Mouse (Mus musculus) lung, adult 2 months (tissue): ENCODE measurements around the gene Gm17555. TPM values are rescaled to one million over a fixed set of nuclear protein-coding genes. Genes with fewer than 3 reads are reported as not detected.

Experiments used
- DNase-seq: peaks from one replicate; pipeline ENCODE4 v3.0.0; 2022
- H3K4me1 ChIP-seq: fragments of 200-500 bp; 2 replicates; pipeline ENCODE4 v1.6.1; 2011; ENCODE audit warnings: low read length; ENCODE audit not compliant: control insufficient read depth, insufficient read depth
- H3K4me3 ChIP-seq: fragments of 200-500 bp; replicated peaks from 2 replicates; pipeline ENCODE3; 2011; ENCODE audit warnings: low read depth, mild to moderate bottlenecking, control low read depth, low read length; ENCODE audit errors: extremely low read depth
- CTCF ChIP-seq: fragments of 200-500 bp; IDR thresholded peaks from 2 replicates; pipeline ENCODE4 v1.5.1; 2011; ENCODE audit warnings: mild to moderate bottlenecking, low read length, control low read depth; ENCODE audit not compliant: insufficient read depth
- POLR2A ChIP-seq: fragments of 200-500 bp; IDR thresholded peaks from 2 replicates; pipeline ENCODE4 v1.6.1; 2011; ENCODE audit warnings: low read depth, mild to moderate bottlenecking, control low read depth, low read length, borderline replicate concordance; ENCODE audit errors: extremely low read depth
- WGBS: fragments of 180-500 bp; shearing (Covaris S2); methylation state at CpG from one replicate; pipeline ENCODE4 v1.1.7; 2018; 5-methylcytosine and 5-hydroxymethylcytosine counted together
- polyA plus RNA-seq: library from polyadenylated mRNA; depleted of rRNA; stranded (reverse); fragments of >200 nt; gene quantifications from 2 replicates; pipeline ENCODE4 v1.2.3, GENCODE M21; 2012; rRNA removed

Gene Gm17555
- polyA plus RNA-seq, 1 experiment, result not detected

- no peak for DNase-seq
- WGBS, result 71% methylated on average over 6 of the region's 6 CpGs
- no peak overlapping the region for H3K4me3 ChIP-seq
- H3K4me1 ChIP-seq, result no peaks in the 10 kb centered on the region
- no peak for TF ChIP-seq CTCF
- no peak for TF ChIP-seq POLR2A
Observed at GRCm38 (mm10) chr2:126211011-126211680, 3.8 kb upstream of the Gm17555 start.

DNA sequence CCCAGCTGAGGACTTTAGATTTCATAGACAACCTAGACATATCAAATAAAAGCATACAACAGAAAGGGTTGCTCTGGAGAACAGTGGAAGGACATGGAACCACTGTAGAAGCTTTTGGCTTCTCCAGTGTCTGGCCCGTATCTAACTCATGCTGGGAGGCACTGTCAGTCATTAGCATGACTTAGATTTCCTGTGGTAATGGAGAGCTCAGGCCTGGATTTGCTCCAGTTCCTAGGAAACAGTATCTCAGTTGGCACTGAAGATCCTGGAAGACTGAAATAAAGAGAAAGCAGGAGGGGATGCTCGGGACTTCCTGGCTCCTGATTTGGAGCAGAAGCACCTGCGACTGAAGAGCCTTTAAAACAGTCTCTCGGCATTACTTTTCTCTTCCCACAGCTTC lies 12.7 kb downstream of the Gm17555 start:
- TF ChIP-seq CTCF, result no peak
- no peak for TF ChIP-seq POLR2A
- no peak for DNase-seq
- Histone ChIP-seq H3K4me3 (no peak overlapping the region), H3K4me1 (no peaks in the 10 kb centered on the region)
- WGBS, result 65% methylated on average over 4 of the region's 4 CpGs

DNA sequence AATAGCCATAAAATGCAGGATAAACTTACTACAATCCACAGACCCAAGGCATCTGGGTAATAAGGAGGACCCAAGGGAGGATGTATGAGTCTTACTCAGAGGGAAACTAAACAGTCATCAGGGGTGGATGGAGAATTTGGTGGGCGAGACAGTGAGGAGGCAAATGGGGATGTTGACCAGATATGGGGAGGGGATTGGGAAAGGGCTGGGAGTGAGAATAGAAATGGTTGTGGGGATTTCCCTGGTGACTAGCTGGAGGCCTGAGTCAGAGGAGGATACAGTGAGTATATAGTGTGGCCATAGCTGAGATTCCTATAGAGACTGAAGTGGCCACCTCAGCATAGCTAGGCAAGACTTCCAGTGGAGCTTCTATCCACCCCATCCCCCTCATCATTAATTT lies 16.8 kb downstream of the Gm17555 start:
- H3K4me3 ChIP-seq, result no peak overlapping the region
- TF ChIP-seq POLR2A (no peak), CTCF (no peak)
- WGBS, result 87% methylated on average over 1 of the region's 1 CpGs
- H3K4me1 ChIP-seq, result no peaks in the 10 kb centered on the region
- no peak for DNase-seq

- TF ChIP-seq POLR2A (no peak), CTCF (no peak)
- WGBS, result 54% methylated on average over 4 of the region's 4 CpGs
- Histone ChIP-seq H3K4me3 (no peak overlapping the region), H3K4me1 (no peaks in the 10 kb centered on the region)
- DNase-seq, result no peak
Observed at GRCm38 (mm10) chr2:126236905-126237304, 22.0 kb downstream of the Gm17555 start.

- WGBS, result 39% methylated on average over 2 of the region's 2 CpGs
- Histone ChIP-seq H3K4me3 (no peak overlapping the region), H3K4me1 (no peaks in the 10 kb centered on the region)
- TF ChIP-seq POLR2A (no peak), CTCF (peak; percentile 11; the same call in 1 of the 2 replicates)
- DNase-seq, result no peak
Observed at GRCm38 (mm10) chr2:126245446-126245845, 30.5 kb downstream of the Gm17555 start.

- 86% methylated on average over 2 of the region's 2 CpGs for WGBS
- DNase-seq, result no peak
- TF ChIP-seq CTCF (no peak), POLR2A (no peak)
Observed at GRCm38 (mm10) chr2:126248536-126248935, 33.6 kb downstream of the Gm17555 start.

DNA sequence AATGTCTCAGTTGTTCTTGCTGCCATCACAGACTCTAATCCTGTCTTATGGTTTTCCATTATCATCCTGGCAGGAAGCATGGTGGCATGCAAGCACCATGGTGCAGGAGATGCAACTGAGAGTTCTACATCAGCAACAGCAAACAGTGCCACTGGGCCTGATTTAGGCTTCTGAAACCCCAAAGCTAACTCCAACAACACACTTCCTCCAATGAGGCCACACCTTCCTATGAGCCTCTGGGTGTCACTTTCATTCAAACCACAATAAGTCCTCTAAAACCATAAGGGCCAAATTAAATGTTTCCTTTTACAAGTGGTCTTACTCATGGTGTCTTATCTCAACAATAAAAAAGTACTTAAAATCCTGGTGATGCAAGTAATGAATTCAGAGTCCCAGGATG lies 37.3 kb downstream of the Gm17555 start:
- no peak for DNase-seq
- Histone ChIP-seq H3K4me3 (no peak overlapping the region), H3K4me1 (no peaks in the 10 kb centered on the region)
- TF ChIP-seq POLR2A, result no peak
- TF ChIP-seq CTCF, result no peak

More at GRCm38 (mm10) chr2:126248536-126248935, 33.6 kb downstream of the Gm17555 start:
- H3K4me1 ChIP-seq, result no peaks in the 10 kb centered on the region
- H3K4me3 ChIP-seq, result no peak overlapping the region

Other genes with a start within 250 kb of the Gm17555 start
- gene Fgf7, start 180.4 kb upstream of the Gm17555 start, polyA plus RNA-seq, result 8.8 and 17.2 TPM in 2 replicates
- gene Fam227b, start 63.1 kb upstream of the Gm17555 start, polyA plus RNA-seq, result not detected in 2 replicates
- 1.7 and 2.3 TPM in 2 replicates for gene Dtwd1, start 63.0 kb upstream of the Gm17555 start, polyA plus RNA-seq